9 mouse cellular contexts compared by ENCODE assay signal in the genomic region with DNA sequence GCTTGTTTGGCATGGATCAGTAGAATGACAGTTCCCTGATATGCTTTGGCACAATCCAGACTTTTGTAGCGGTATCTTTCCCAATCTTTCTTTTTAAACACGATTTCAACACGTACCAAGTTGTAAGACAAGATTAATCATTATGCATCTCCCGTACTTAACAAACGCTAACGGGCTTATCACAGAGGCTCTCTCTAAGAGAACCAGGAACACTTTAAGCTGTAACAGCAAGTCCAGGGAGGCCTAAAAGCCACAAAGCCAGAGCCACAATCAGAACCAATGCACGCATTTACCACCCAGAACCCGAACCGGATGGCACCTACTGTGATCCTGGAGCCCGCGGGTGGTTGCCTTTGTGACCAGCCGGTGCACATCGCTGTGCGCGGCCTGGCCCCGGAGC. TPM values are rescaled to one million over a fixed set of nuclear protein-coding genes. Genes with fewer than 3 reads are reported as not detected.
A peak's percentile ranks its signal among the peaks of the same experiment; 100 is the strongest.
DNase-seq lines count a peak whose midpoint lies in the region; ATAC-seq and TF ChIP-seq lines count a peak whose summit lies in the region.
"Had no signal": no experiment of that assay in that cellular context is flagged by ENCODE, and none has a peak within 500 bp of the region (broad histone marks: within the 10 kb centered on the region; RNA-seq: fewer than 3 reads in every experiment).

No protein-coding gene starts in this region.

- TF ChIP-seq CTCF in heart, postnatal 0 days (IDR thresholded peaks at IDR 0.05; ENCODE audit: low read depth), result no peak

- H3K36me3 ChIP-seq in heart, embryonic 11.5 days (ENCODE audit: control insufficient read depth, insufficient read depth, low read length), result no peaks in the 10 kb centered on the region
- H3K36me3 ChIP-seq in heart, postnatal 0 days (replicated peaks; ENCODE audit: control insufficient read depth, insufficient read depth, low read length), result no peaks in the 10 kb centered on the region
- no peaks in the 10 kb centered on the region for H3K36me3 ChIP-seq in midbrain, embryonic 11.5 days (ENCODE audit: control insufficient read depth, insufficient read depth, low read length)

- H3K9ac ChIP-seq in heart, embryonic 11.5 days (ENCODE audit: low read depth, low read length), result peak overlapping the region; percentile 49; the same call in 1 of the 2 replicates
- H3K9ac ChIP-seq in heart, postnatal 0 days (replicated peaks; ENCODE audit: low read depth, low read length), result peak overlapping the region; percentile 32
- peak overlapping the region; percentile 48 for H3K9ac ChIP-seq in midbrain, embryonic 11.5 days (ENCODE audit: low read length)

- H3K4me1 ChIP-seq in heart, embryonic 11.5 days (ENCODE audit: control insufficient read depth, insufficient read depth, low read length), result peaks cover 5% of the 10 kb centered on the region
- no peaks in the 10 kb centered on the region for H3K4me1 ChIP-seq in brown adipose tissue, adult 24 weeks (ENCODE audit: control insufficient read depth, insufficient read depth, insufficient read length, low read length)
- H3K4me1 ChIP-seq in heart, postnatal 0 days (ENCODE audit: control insufficient read depth, insufficient read depth), result 0 out of 2 replicates have a peak, but pooled peaks cover 4% of the 10 kb centered on the region
- H3K4me1 ChIP-seq in midbrain, embryonic 11.5 days (ENCODE audit: control insufficient read depth, insufficient read depth, low read length), result no peaks in the 10 kb centered on the region

- H3K4me3 ChIP-seq in heart, embryonic 11.5 days (ENCODE audit: low read depth, low read length), result peak overlapping the region; percentile 46
- H3K4me3 ChIP-seq in brown adipose tissue, adult 24 weeks (ENCODE audit: insufficient read depth, low read depth, low read length), result peak overlapping the region; percentile 14; the same call in 1 of the 2 replicates
- H3K4me3 ChIP-seq in heart, postnatal 0 days (ENCODE audit: low read depth, low read length), result peak overlapping the region; percentile 46
- H3K4me3 ChIP-seq in midbrain, embryonic 11.5 days (ENCODE audit: low read depth, low read length), result peak overlapping the region; percentile 36

- ATAC-seq in heart, embryonic 11.5 days (replicated peaks; ENCODE audit: insufficient number of reproducible peaks, low FRiP score, low TSS enrichment), result no peak
- no peak for ATAC-seq in heart, postnatal 0 days (ENCODE audit: insufficient read depth, low read depth)
- no peak for ATAC-seq in midbrain, embryonic 11.5 days (ENCODE audit: low FRiP score)
- ATAC-seq: Patski had no signal

- H3K4me2 ChIP-seq in heart, embryonic 11.5 days, result peak overlapping the region; percentile 91
- H3K4me2 ChIP-seq in heart, postnatal 0 days (ENCODE audit: low read depth, low read length), result peak overlapping the region; percentile 65
- peak overlapping the region; percentile 62 for H3K4me2 ChIP-seq in midbrain, embryonic 11.5 days

- H3K27me3 ChIP-seq in heart, embryonic 11.5 days (ENCODE audit: control insufficient read depth, insufficient read depth, low read length), result peaks cover 19% of the 10 kb centered on the region
- 0 out of 2 replicates have a peak, but pooled peaks cover 15% of the 10 kb centered on the region for H3K27me3 ChIP-seq in heart, postnatal 0 days (ENCODE audit: control insufficient read depth, insufficient read depth, low read length)
- peaks cover 15% of the 10 kb centered on the region for H3K27me3 ChIP-seq in midbrain, embryonic 11.5 days (ENCODE audit: control insufficient read depth, insufficient read depth, low read length)
- H3K27me3 ChIP-seq: Patski had no signal

- 10% methylated on average over 16 of the region's 16 CpGs for WGBS in heart, embryonic 11.5 days (ENCODE audit: insufficient replicate concordance)
- WGBS in heart, postnatal 0 days, result 7% methylated on average over 16 of the region's 16 CpGs
- 16% methylated on average over 16 of the region's 16 CpGs for WGBS in midbrain, embryonic 11.5 days

- no peak for DNase-seq in heart, adult 9 months (ENCODE audit: low spot score in 2 of 2)
- DNase-seq in heart, postnatal 0 days (ENCODE audit: low spot score), result no peak
- peak; percentile 94 for DNase-seq in midbrain, embryonic 11.5 days (ENCODE audit: low spot score, missing footprints)
- no peak for DNase-seq in right cerebral cortex, adult 2 months (ENCODE audit: low spot score in 2 of 2)
- no peak for DNase-seq in spleen, adult 12 weeks (ENCODE audit: low spot score)
- DNase-seq in thymus, postnatal 10 days (ENCODE audit: low spot score in 2 of 2), result no peak

- H3K27ac ChIP-seq in heart, embryonic 11.5 days (ENCODE audit: low read depth, low read length), result no peak overlapping the region
- H3K27ac ChIP-seq in brown adipose tissue, adult 24 weeks (replicated peaks; ENCODE audit: low read depth, low read length), result no peak overlapping the region
- H3K27ac ChIP-seq in heart, postnatal 0 days (ENCODE audit: low read depth), result no peak overlapping the region
- no peak overlapping the region for H3K27ac ChIP-seq in midbrain, embryonic 11.5 days (ENCODE audit: low read depth, low read length)

- H3K9me3 ChIP-seq in heart, embryonic 11.5 days (replicated peaks; ENCODE audit: control insufficient read depth, low read length), result 0 out of 2 replicates have a peak, but pooled peaks cover under 1% of the 10 kb centered on the region
- H3K9me3 ChIP-seq in heart, postnatal 0 days (replicated peaks; ENCODE audit: control insufficient read depth, low read length), result 0 out of 2 replicates have a peak, but pooled peaks cover 6% of the 10 kb centered on the region
- no peaks in the 10 kb centered on the region; the same call in 1 of the 2 replicates for H3K9me3 ChIP-seq in midbrain, embryonic 11.5 days (ENCODE audit: control insufficient read depth, low read length)

- TF ChIP-seq EP300 in heart, postnatal 0 days (IDR thresholded peaks at IDR 0.05; ENCODE audit: low read depth), result no peak

RNA-seq across cellular contexts. Expression of a gene that starts 1.2 kb away (rescaled TPM):
- polyA plus RNA-seq in heart, embryonic 11.5 days (2014; fragmentation: Nextera tagmentation; extraction: Ambion mirVana), result 0.13 and 0.67 TPM in 2 replicates
- polyA plus RNA-seq in brown adipose tissue, adult 24 weeks (2012; ENCODE audit: insufficient read depth, insufficient read length, missing spikeins), result not detected in 2 replicates
- 0.31 and 0.54 TPM in 2 replicates for total RNA-seq in heart, postnatal 0 days (2014; rRNA removed; ENCODE audit: low replicate concordance)
- polyA plus RNA-seq in heart, postnatal 0 days (2015; fragmentation: Nextera tagmentation; extraction: Ambion mirVana), result 1.8 and 2.1 TPM in 2 replicates
- 0.18 and 0.39 TPM in 2 replicates for polyA plus RNA-seq in midbrain, embryonic 11.5 days (2014; fragmentation: Nextera tagmentation; extraction: Ambion mirVana)

RNA-seq across cellular contexts. Expression of a gene that starts 14.4 kb away (rescaled TPM):
- not detected in 2 replicates for polyA plus RNA-seq in heart, embryonic 11.5 days (2014; fragmentation: Nextera tagmentation; extraction: Ambion mirVana)
- not detected in 2 replicates for polyA plus RNA-seq in brown adipose tissue, adult 24 weeks (2012; ENCODE audit: insufficient read depth, insufficient read length, missing spikeins)
- not detected in 2 replicates for total RNA-seq in heart, postnatal 0 days (2014; rRNA removed; ENCODE audit: low replicate concordance)
- polyA plus RNA-seq in heart, postnatal 0 days (2015; fragmentation: Nextera tagmentation; extraction: Ambion mirVana), result not detected in 2 replicates
- not detected in 2 replicates for polyA plus RNA-seq in midbrain, embryonic 11.5 days (2014; fragmentation: Nextera tagmentation; extraction: Ambion mirVana)
- polyA plus RNA-seq: Patski had no signal

RNA-seq across cellular contexts. Expression of a gene that starts 15.0 kb away (rescaled TPM):
- 0.37 and 0.43 TPM in 2 replicates for polyA plus RNA-seq in heart, embryonic 11.5 days (2014; fragmentation: Nextera tagmentation; extraction: Ambion mirVana)
- 1.5 and 2.8 TPM in 2 replicates for polyA plus RNA-seq in brown adipose tissue, adult 24 weeks (2012; ENCODE audit: insufficient read depth, insufficient read length, missing spikeins)
- 0.31 and 18.2 TPM in 2 replicates for total RNA-seq in heart, postnatal 0 days (2014; rRNA removed; ENCODE audit: low replicate concordance)
- polyA plus RNA-seq in heart, postnatal 0 days (2015; fragmentation: Nextera tagmentation; extraction: Ambion mirVana), result 0.55 and 0.60 TPM in 2 replicates
- 0.10 and 0.22 TPM in 2 replicates for polyA plus RNA-seq in midbrain, embryonic 11.5 days (2014; fragmentation: Nextera tagmentation; extraction: Ambion mirVana)

RNA-seq across cellular contexts. Expression of a gene that starts 16.0 kb away (rescaled TPM):
- not detected in 2 replicates for polyA plus RNA-seq in heart, embryonic 11.5 days (2014; fragmentation: Nextera tagmentation; extraction: Ambion mirVana)
- polyA plus RNA-seq in brown adipose tissue, adult 24 weeks (2012; ENCODE audit: insufficient read depth, insufficient read length, missing spikeins), result not detected in 2 replicates
- total RNA-seq in heart, postnatal 0 days (2014; rRNA removed; ENCODE audit: low replicate concordance), result not detected in 2 replicates
- not detected in 2 replicates for polyA plus RNA-seq in heart, postnatal 0 days (2015; fragmentation: Nextera tagmentation; extraction: Ambion mirVana)
- polyA plus RNA-seq in midbrain, embryonic 11.5 days (2014; fragmentation: Nextera tagmentation; extraction: Ambion mirVana), result not detected in 2 replicates

RNA-seq across cellular contexts. Expression of a gene that starts 43.9 kb away (rescaled TPM):
- polyA plus RNA-seq in heart, embryonic 11.5 days (2014; fragmentation: Nextera tagmentation; extraction: Ambion mirVana), result 19.3 and 20.7 TPM in 2 replicates
- polyA plus RNA-seq in brown adipose tissue, adult 24 weeks (2012; ENCODE audit: insufficient read depth, insufficient read length, missing spikeins), result 5.2 TPM in 1 of 2 replicates, not detected in the other
- total RNA-seq in heart, postnatal 0 days (2014; rRNA removed; ENCODE audit: low replicate concordance), result 71.5 and 122 TPM in 2 replicates
- 137 and 142 TPM in 2 replicates for polyA plus RNA-seq in heart, postnatal 0 days (2015; fragmentation: Nextera tagmentation; extraction: Ambion mirVana)
- 47.5 and 48.5 TPM in 2 replicates for polyA plus RNA-seq in midbrain, embryonic 11.5 days (2014; fragmentation: Nextera tagmentation; extraction: Ambion mirVana)
